Mouse (Mus musculus) mouse embryonic stem cell (cell line): ENCODE measurements around the gene Galnt17.

ENCODE experiments used
- in situ Hi-C, 2 experiments: fragments of 300-500 bp; cut with MboI; formaldehyde crosslinking; loops; 1 replicate in 1 of 2; 3 replicates in 1 of 2; pipeline ENCODE4 v1.14.3; 2019 to 2020; ENCODE audit warnings: low sequenced_read_pairs in 2 of 2, low pct_unique_long_range_greater_than_20kb in 1 of 2, mixed read lengths in 1 of 2; ENCODE audit not compliant: unreplicated experiment in 1 of 2

The Galnt17 gene

GRCm38 (mm10) chr5:131308397-131308796, at the start of gene Galnt17:
Gene Galnt17 (minus strand): TSS chr5:131308497.
- in situ Hi-C loops = no loop called here

- in situ Hi-C loops = no loop called here
Observed at GRCm38 (mm10) chr5:131334536-131334935, 26.2 kb upstream of the Galnt17 start.

GRCm38 (mm10) chr5:131321286-131321685, 13.0 kb upstream of the Galnt17 start:
- in situ Hi-C loops = no loop called here

- in situ Hi-C loops = no loop called here
Observed at GRCm38 (mm10) chr5:131319605-131320004, 11.3 kb upstream of the Galnt17 start.

GRCm38 (mm10) chr5:131319141-131319540, 10.8 kb upstream of the Galnt17 start:
- in situ Hi-C loops = no loop called here

- in situ Hi-C loops = no loop called here
Observed at GRCm38 (mm10) chr5:131315016-131315415, 6.7 kb upstream of the Galnt17 start.

- in situ Hi-C loops = no loop called here
Observed at GRCm38 (mm10) chr5:131307656-131308151, 593 bp downstream of the Galnt17 start.

GRCm38 (mm10) chr5:131306908-131307655, 1.2 kb downstream of the Galnt17 start:
- in situ Hi-C loops = no loop called here

- in situ Hi-C loops = no loop called here
Observed at GRCm38 (mm10) chr5:131306321-131306907, 1.9 kb downstream of the Galnt17 start.

- in situ Hi-C loops = no loop called here
Observed at GRCm38 (mm10) chr5:131305223-131305622, 3.1 kb downstream of the Galnt17 start.

- in situ Hi-C loops = no loop called here
Observed at GRCm38 (mm10) chr5:131301526-131301925, 6.8 kb downstream of the Galnt17 start.

GRCm38 (mm10) chr5:131293726-131294449, 14.4 kb downstream of the Galnt17 start:
- in situ Hi-C loops = loop anchor here in 1 of 2 experiments (10.0 kb wide), 1 partner anchor 131 kb away; no protein-coding TSS in a partner anchor

- in situ Hi-C loops = no loop called here
Observed at GRCm38 (mm10) chr5:131287091-131287490, 21.2 kb downstream of the Galnt17 start.

- in situ Hi-C loops = no loop called here
Observed at GRCm38 (mm10) chr5:131286680-131287079, 21.6 kb downstream of the Galnt17 start.

GRCm38 (mm10) chr5:131280349-131280748, 27.9 kb downstream of the Galnt17 start:
- in situ Hi-C loops = no loop called here

GRCm38 (mm10) chr5:131279286-131279685, 29.0 kb downstream of the Galnt17 start:
- in situ Hi-C loops = no loop called here

GRCm38 (mm10) chr5:131277227-131277626, 31.1 kb downstream of the Galnt17 start:
- in situ Hi-C loops = no loop called here

- in situ Hi-C loops = no loop called here
Observed at GRCm38 (mm10) chr5:131266291-131266690, 42.0 kb downstream of the Galnt17 start.

- in situ Hi-C loops = no loop called here
Observed at GRCm38 (mm10) chr5:131264145-131264544, 44.2 kb downstream of the Galnt17 start.
